Mouse (Mus musculus) thymus, adult 2 months (tissue): ENCODE measurements around the gene Phpt1. TPM values are rescaled to one million over a fixed set of nuclear protein-coding genes. Genes with fewer than 3 reads are reported as not detected.

Source experiments
- DNase-seq: peaks from one replicate; pipeline ENCODE4 v3.0.0; 2021
- H3K27ac ChIP-seq: fragments of 200-500 bp; 2 replicates; pipeline ENCODE4 v1.5.1; 2012; ENCODE audit warnings: low read length, control low read depth; ENCODE audit not compliant: control insufficient read depth, insufficient read depth
- H3K27me3 ChIP-seq: fragments of 200-500 bp; 2 replicates; pipeline ENCODE4 v1.6.1; 2012; ENCODE audit warnings: mild to moderate bottlenecking, low read length, moderate library complexity, mixed read lengths; ENCODE audit not compliant: control insufficient read depth, insufficient read depth
- H3K36me3 ChIP-seq: fragments of 200-500 bp; 2 replicates; pipeline ENCODE4 v1.6.1; 2012; ENCODE audit warnings: mild to moderate bottlenecking, low read length, moderate library complexity; ENCODE audit not compliant: control insufficient read depth, insufficient read depth
- H3K4me1 ChIP-seq: fragments of 200-500 bp; replicated peaks from 2 replicates; pipeline ENCODE4 v1.6.1; 2012; ENCODE audit warnings: low read length; ENCODE audit not compliant: control insufficient read depth, insufficient read depth
- H3K4me3 ChIP-seq: fragments of 200-500 bp; 2 replicates; pipeline ENCODE4 v1.5.1; 2012; ENCODE audit warnings: mild to moderate bottlenecking, low read length, control low read depth, moderate library complexity; ENCODE audit not compliant: control insufficient read depth, insufficient read depth
- CTCF ChIP-seq: fragments of 200-500 bp; IDR thresholded peaks from 2 replicates; pipeline ENCODE4 v1.5.1; 2012; ENCODE audit warnings: mild to moderate bottlenecking, control low read depth, low read length, moderate library complexity, borderline replicate concordance; ENCODE audit not compliant: control insufficient read depth, poor library complexity, insufficient read depth; ENCODE audit errors: extremely low read depth
- POLR2A ChIP-seq: fragments of 200-500 bp; IDR thresholded peaks from 2 replicates; pipeline ENCODE4 v1.6.1; 2012; ENCODE audit warnings: mild to moderate bottlenecking, low read length, control low read depth, moderate library complexity; ENCODE audit not compliant: control insufficient read depth, poor library complexity, insufficient read depth; ENCODE audit errors: extremely low read depth
- WGBS: fragments of 180-500 bp; shearing (Covaris S2); methylation state at CpG from one replicate; pipeline ENCODE4 v1.1.7; 2018; 5-methylcytosine and 5-hydroxymethylcytosine counted together
- polyA plus RNA-seq: library from polyadenylated mRNA; depleted of rRNA; stranded (reverse); fragments of >200 nt; gene quantifications from 2 replicates; pipeline ENCODE4 v1.2.3, GENCODE M21; 2012

Phpt1 gene
- polyA plus RNA-seq, 1 experiment: 94.7 TPM

DNA sequence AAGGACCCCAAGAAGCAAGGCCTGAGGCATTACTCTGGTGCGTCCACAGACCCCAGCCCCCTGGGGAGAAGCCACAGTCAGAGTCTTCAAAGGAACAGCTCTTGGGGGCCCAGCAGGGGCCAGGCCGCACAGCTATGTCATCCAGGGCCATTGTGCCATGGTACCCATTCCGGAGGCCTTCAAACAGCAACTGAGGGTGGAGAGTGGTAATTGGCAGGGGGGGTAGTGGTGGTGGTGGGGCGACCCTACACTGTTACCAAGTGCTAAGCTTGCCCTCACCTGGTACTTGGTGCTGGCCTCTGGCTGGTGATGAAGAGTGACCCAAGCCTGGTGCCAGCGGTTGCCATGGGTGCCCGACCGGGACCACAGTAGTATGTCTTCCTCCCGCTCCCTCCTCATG lies 9.3 kb downstream of the Phpt1 start:
- H3K4me1 ChIP-seq: no peaks in the 10 kb centered on the region
- H3K27ac ChIP-seq: no peak overlapping the region
- H3K27me3 ChIP-seq: no peaks in the 10 kb centered on the region
- TF ChIP-seq POLR2A: no peak
- TF ChIP-seq CTCF: no peak
- 94% methylated on average over 8 of the region's 8 CpGs for WGBS
- peaks cover 40% of the 10 kb centered on the region for H3K36me3 ChIP-seq
- no peak for DNase-seq
- no peak overlapping the region for H3K4me3 ChIP-seq

DNA sequence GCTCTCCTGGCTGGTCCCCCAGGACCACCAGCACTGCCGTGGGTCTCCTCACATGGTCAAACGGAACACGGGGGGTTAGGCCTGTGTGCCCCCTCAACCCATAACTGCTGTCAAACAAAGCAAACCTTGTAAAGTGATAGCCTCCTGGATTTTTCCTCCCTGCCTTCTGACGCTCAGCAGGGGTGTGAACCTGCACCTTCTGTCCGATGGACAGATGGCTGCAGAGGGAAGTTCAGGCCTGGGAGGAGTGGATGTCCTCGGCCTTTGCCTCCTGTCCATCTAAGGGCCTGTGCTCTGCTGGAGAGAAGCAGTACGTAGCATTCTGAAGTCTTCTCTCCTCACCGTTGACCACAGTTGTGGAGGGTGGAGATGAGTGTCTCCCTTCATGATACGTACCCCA lies 13.1 kb downstream of the Phpt1 start:
- Histone ChIP-seq H3K36me3 (peaks cover 49% of the 10 kb centered on the region), H3K27me3 (no peaks in the 10 kb centered on the region), H3K4me3 (no peak overlapping the region), H3K4me1 (peaks cover 9% of the 10 kb centered on the region), H3K27ac (no peak overlapping the region)
- no peak for DNase-seq
- 95% methylated on average over 9 of the region's 9 CpGs for WGBS
- TF ChIP-seq POLR2A (no peak), CTCF (no peak)

DNA sequence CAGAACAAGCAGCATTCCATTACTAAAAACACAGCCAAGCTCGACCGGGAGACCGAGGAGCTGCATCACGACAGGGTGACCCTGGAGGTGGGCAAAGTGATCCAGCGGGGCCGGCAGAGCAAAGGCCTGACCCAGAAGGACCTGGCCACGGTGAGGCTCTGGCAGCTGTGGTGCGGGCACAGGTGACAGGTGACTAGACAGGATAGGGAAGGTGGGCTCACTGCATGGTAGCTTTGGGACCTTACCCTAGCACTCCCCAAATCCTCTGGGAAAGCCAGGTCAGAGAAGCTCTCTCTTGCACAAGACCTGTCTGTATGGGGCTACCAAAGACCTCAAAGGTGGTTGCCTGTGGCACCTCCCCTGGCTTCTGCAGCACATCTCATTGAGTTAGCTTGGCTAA lies 14.5 kb downstream of the Phpt1 start:
- peaks cover 49% of the 10 kb centered on the region for H3K36me3 ChIP-seq
- no peaks in the 10 kb centered on the region for H3K27me3 ChIP-seq
- DNase-seq: no peak
- no peak for TF ChIP-seq POLR2A
- TF ChIP-seq CTCF: no peak
- H3K4me1 ChIP-seq: peaks cover 11% of the 10 kb centered on the region
- WGBS: 99% methylated on average over 8 of the region's 8 CpGs
- H3K27ac ChIP-seq: no peak overlapping the region
- H3K4me3 ChIP-seq: no peak overlapping the region

- DNase-seq: no peak
- TF ChIP-seq POLR2A (no peak), CTCF (no peak)
- Histone ChIP-seq H3K27ac (no peak overlapping the region), H3K4me3 (no peak overlapping the region), H3K4me1 (peaks cover 11% of the 10 kb centered on the region), H3K36me3 (peaks cover 39% of the 10 kb centered on the region), H3K27me3 (no peaks in the 10 kb centered on the region)
- WGBS: 89% methylated on average over 6 of the region's 6 CpGs
Measured at GRCm38 (mm10) chr2:25558774-25559173, 16.2 kb downstream of the Phpt1 start.

- Histone ChIP-seq H3K4me1 (peaks cover 11% of the 10 kb centered on the region), H3K27me3 (no peaks in the 10 kb centered on the region), H3K27ac (no peak overlapping the region), H3K36me3 (peaks cover 31% of the 10 kb centered on the region), H3K4me3 (peak overlapping the region; percentile 84)
- under 1% methylated on average over 24 of the region's 24 CpGs for WGBS
- TF ChIP-seq POLR2A: no peak
- TF ChIP-seq CTCF: no peak
- no peak for DNase-seq
Measured at GRCm38 (mm10) chr2:25557964-25558360, 17.1 kb downstream of the Phpt1 start.

- Histone ChIP-seq H3K27me3 (no peaks in the 10 kb centered on the region), H3K4me3 (peak within 1 kb of the TSS; percentile 84), H3K27ac (peak within 1 kb of the TSS; percentile 52), H3K36me3 (peaks cover 25% of the 10 kb centered on the region), H3K4me1 (peaks cover 13% of the 10 kb centered on the region)
- TF ChIP-seq CTCF (peak; percentile 31; the same call in 1 of the 2 replicates), POLR2A (peak; percentile 96)
- WGBS: 1% methylated on average over 61 of the region's 61 CpGs
- peak; percentile 93 for DNase-seq
Measured at GRCm38 (mm10) chr2:25557221-25557963, 17.6 kb downstream of the Phpt1 start, which contains the start of gene Edf1. Edf1 (plus strand) TSS chr2:25557847.
